Mouse (Mus musculus) E14TG2a.4 (cell line): ENCODE measurements around the gene Gdpd5.

ENCODE experiments used
- CTCF ChIP-seq: conservative IDR thresholded peaks from 2 replicates; pipeline ENCODE4 v1.5.1; 2014; ENCODE audit warnings: low read length
- NANOG ChIP-seq: IDR thresholded peaks from 2 replicates; pipeline ENCODE4 v1.6.1; 2014; ENCODE audit warnings: borderline replicate concordance, low read length, mixed read lengths
- POU5F1 ChIP-seq: IDR thresholded peaks from 2 replicates; pipeline ENCODE4 v1.6.1; 2014; ENCODE audit warnings: low read length, borderline replicate concordance

- TF ChIP-seq CTCF (peak; percentile 30), NANOG (no peak), POU5F1 (no peak)
Measured at GRCm38 (mm10) chr7:99445833-99446232, 64.6 kb downstream of the Gdpd5 start.
